Mouse (Mus musculus) neural tube, embryonic 11.5 days (tissue): Measurements from ENCODE around the gene Prkcb. TPM values are rescaled to one million over a fixed set of nuclear protein-coding genes. Genes with fewer than 3 reads are reported as not detected.

ENCODE experiments used
- ATAC-seq: fragments of 200-750 bp; cut with Nextera tagmentation; 2 replicates; pipeline ENCODE4 v1.8.0; 2017; ENCODE audit warnings: moderate number of reproducible peaks, mild to moderate bottlenecking, moderate TSS enrichment, moderate library complexity; ENCODE audit not compliant: insufficient read depth, low FRiP score, low TSS enrichment
- DNase-seq: peaks from one replicate; pipeline ENCODE4 v3.0.0-alpha.2; 2015; ENCODE audit warnings: low spot score
- H3K27ac ChIP-seq: fragments of 300-500 bp; sonication (generic); 2 replicates; pipeline ENCODE4 v1.5.1; 2014; ENCODE audit warnings: low read depth, mild to moderate bottlenecking, low read length
- H3K27me3 ChIP-seq: fragments of 300-500 bp; sonication (generic); 2 replicates; pipeline ENCODE4 v1.6.1; 2014; ENCODE audit warnings: mild to moderate bottlenecking, low read length, mixed read lengths; ENCODE audit not compliant: control insufficient read depth, insufficient read depth
- H3K36me3 ChIP-seq: fragments of 300-500 bp; sonication (generic); 2 replicates; pipeline ENCODE4 v1.6.1; 2014; ENCODE audit warnings: mild to moderate bottlenecking, low read length, moderate library complexity, mixed read lengths; ENCODE audit not compliant: control insufficient read depth, insufficient read depth
- H3K4me1 ChIP-seq: fragments of 300-500 bp; sonication (generic); 2 replicates; pipeline ENCODE4 v1.6.1; 2014; ENCODE audit warnings: low read length, mixed read lengths; ENCODE audit not compliant: control insufficient read depth, insufficient read depth
- H3K4me2 ChIP-seq: fragments of 300-500 bp; sonication (generic); 2 replicates; pipeline ENCODE4 v1.6.1; 2014; ENCODE audit warnings: low read depth, mild to moderate bottlenecking, moderate library complexity
- H3K4me3 ChIP-seq: fragments of 300-500 bp; sonication (generic); 2 replicates; pipeline ENCODE4 v1.5.1; 2014; ENCODE audit warnings: low read depth, low read length
- H3K9ac ChIP-seq: fragments of 300-500 bp; sonication (generic); 2 replicates; pipeline ENCODE4 v1.6.1; 2014; ENCODE audit warnings: mild to moderate bottlenecking, low read length
- H3K9me3 ChIP-seq: fragments of 300-500 bp; sonication (generic); 2 replicates; pipeline ENCODE4 v1.6.1; 2016; ENCODE audit warnings: low read length; ENCODE audit not compliant: control insufficient read depth
- WGBS: fragments of 180-500 bp; shearing (Covaris S2); extraction: QIAGEN DNeasy Blood & Tissue Kit; methylation state at CpG from one replicate; pipeline ENCODE4 v1.1.7; 2014; 5-methylcytosine and 5-hydroxymethylcytosine counted together
- polyA plus RNA-seq: library from polyadenylated mRNA; unstranded; fragments of >200 nt; fragmentation: Nextera tagmentation; extraction: Ambion mirVana; gene quantifications from 2 replicates; pipeline ENCODE4 v1.2.1, GENCODE M21; 2014

Gene Prkcb
- polyA plus RNA-seq, 1 experiment from 2014 or later, result 13.4 TPM

GRCm38 (mm10) chr7:122609420-122609819, 320.9 kb downstream of the Prkcb start:
- Histone ChIP-seq H3K27me3 (no peaks in the 10 kb centered on the region), H3K4me1 (no peaks in the 10 kb centered on the region), H3K4me3 (no peak overlapping the region), H3K9ac (no peak overlapping the region), H3K4me2 (no peak overlapping the region), H3K27ac (no peak overlapping the region), H3K9me3 (no peaks in the 10 kb centered on the region), H3K36me3 (no peaks in the 10 kb centered on the region)
- WGBS, result 90% methylated on average over 4 of the region's 4 CpGs
- DNase-seq (no peak), ATAC-seq (no peak)

- H3K27ac ChIP-seq, result no peak overlapping the region
- no peak overlapping the region for H3K4me3 ChIP-seq
- H3K9ac ChIP-seq, result no peak overlapping the region
- no peaks in the 10 kb centered on the region for H3K9me3 ChIP-seq
- no peak overlapping the region for H3K4me2 ChIP-seq
- H3K36me3 ChIP-seq, result no peaks in the 10 kb centered on the region
- DNase-seq, result no peak
- no peaks in the 10 kb centered on the region for H3K27me3 ChIP-seq
- WGBS, result 83% methylated on average over 7 of the region's 7 CpGs
- ATAC-seq, result no peak
- no peaks in the 10 kb centered on the region for H3K4me1 ChIP-seq
Measured at GRCm38 (mm10) chr7:122610161-122610560, 321.6 kb downstream of the Prkcb start.

GRCm38 (mm10) chr7:122613876-122614275, 325.3 kb downstream of the Prkcb start:
- 78% methylated on average over 4 of the region's 4 CpGs for WGBS
- Histone ChIP-seq H3K4me3 (no peak overlapping the region), H3K4me2 (no peak overlapping the region), H3K27ac (no peak overlapping the region), H3K9me3 (no peaks in the 10 kb centered on the region), H3K9ac (no peak overlapping the region), H3K4me1 (no peaks in the 10 kb centered on the region), H3K36me3 (no peaks in the 10 kb centered on the region), H3K27me3 (no peaks in the 10 kb centered on the region)
- ATAC-seq (no peak), DNase-seq (no peak)

- Histone ChIP-seq H3K27me3 (no peaks in the 10 kb centered on the region), H3K9me3 (no peaks in the 10 kb centered on the region), H3K4me1 (no peaks in the 10 kb centered on the region), H3K9ac (no peak overlapping the region), H3K4me2 (no peak overlapping the region), H3K4me3 (no peak overlapping the region), H3K36me3 (no peaks in the 10 kb centered on the region), H3K27ac (no peak overlapping the region)
- ATAC-seq, result no peak
- WGBS, result 61% methylated on average over 9 of the region's 9 CpGs
- DNase-seq, result no peak
Measured at GRCm38 (mm10) chr7:122622125-122622774, 333.7 kb downstream of the Prkcb start.

GRCm38 (mm10) chr7:122623753-122624152, 335.2 kb downstream of the Prkcb start:
- ATAC-seq (no peak), DNase-seq (no peak)
- Histone ChIP-seq H3K27me3 (no peaks in the 10 kb centered on the region), H3K36me3 (no peaks in the 10 kb centered on the region), H3K4me1 (no peaks in the 10 kb centered on the region), H3K4me2 (no peak overlapping the region), H3K9ac (no peak overlapping the region), H3K9me3 (no peaks in the 10 kb centered on the region), H3K27ac (no peak overlapping the region), H3K4me3 (no peak overlapping the region)
- 81% methylated on average over 1 of the region's 1 CpGs for WGBS

GRCm38 (mm10) chr7:122628050-122628449, 339.5 kb downstream of the Prkcb start:
- no peak overlapping the region for H3K4me3 ChIP-seq
- no peaks in the 10 kb centered on the region for H3K27me3 ChIP-seq
- no peak overlapping the region for H3K27ac ChIP-seq
- no peak overlapping the region for H3K9ac ChIP-seq
- ATAC-seq (no peak), DNase-seq (no peak)
- H3K4me2 ChIP-seq, result no peak overlapping the region
- no peaks in the 10 kb centered on the region for H3K36me3 ChIP-seq
- 94% methylated on average over 5 of the region's 5 CpGs for WGBS
- no peaks in the 10 kb centered on the region for H3K4me1 ChIP-seq
- no peaks in the 10 kb centered on the region for H3K9me3 ChIP-seq

GRCm38 (mm10) chr7:122630386-122630785, 341.8 kb downstream of the Prkcb start:
- H3K36me3 ChIP-seq, result no peaks in the 10 kb centered on the region

GRCm38 (mm10) chr7:122631151-122631550, 342.6 kb downstream of the Prkcb start:
- DNase-seq (no peak), ATAC-seq (no peak)
- H3K4me2 ChIP-seq, result no peak overlapping the region
- no peaks in the 10 kb centered on the region for H3K9me3 ChIP-seq
- no peaks in the 10 kb centered on the region for H3K27me3 ChIP-seq
- no peak overlapping the region for H3K9ac ChIP-seq
- no peak overlapping the region for H3K27ac ChIP-seq
- H3K36me3 ChIP-seq, result no peaks in the 10 kb centered on the region
- WGBS, result 65% methylated on average over 3 of the region's 3 CpGs
- H3K4me3 ChIP-seq, result no peak overlapping the region
- no peaks in the 10 kb centered on the region for H3K4me1 ChIP-seq

More at GRCm38 (mm10) chr7:122630386-122630785, 341.8 kb downstream of the Prkcb start:
- H3K9me3 ChIP-seq, result no peaks in the 10 kb centered on the region
- H3K4me3 ChIP-seq, result no peak overlapping the region
- no peak overlapping the region for H3K4me2 ChIP-seq
- ATAC-seq (no peak), DNase-seq (no peak)
- no peaks in the 10 kb centered on the region for H3K4me1 ChIP-seq
- no peak overlapping the region for H3K27ac ChIP-seq
- H3K9ac ChIP-seq, result no peak overlapping the region
- 92% methylated on average over 2 of the region's 2 CpGs for WGBS
- no peaks in the 10 kb centered on the region for H3K27me3 ChIP-seq

GRCm38 (mm10) chr7:122632946-122633345, 344.4 kb downstream of the Prkcb start:
- Histone ChIP-seq H3K4me2 (no peak overlapping the region), H3K27ac (no peak overlapping the region), H3K36me3 (no peaks in the 10 kb centered on the region), H3K27me3 (no peaks in the 10 kb centered on the region), H3K9me3 (no peaks in the 10 kb centered on the region), H3K4me3 (no peak overlapping the region), H3K9ac (no peak overlapping the region), H3K4me1 (no peaks in the 10 kb centered on the region)
- WGBS, result 82% methylated on average over 5 of the region's 5 CpGs
- no peak for ATAC-seq
- no peak for DNase-seq
